Mouse (Mus musculus) testis, adult 2 months (tissue): Measurements from ENCODE around the gene Eif2ak4.

Experiments
- CTCF ChIP-seq: fragments of 200-500 bp; IDR thresholded peaks from 2 replicates; pipeline ENCODE4 v1.5.1; 2012; ENCODE audit warnings: low read depth, mild to moderate bottlenecking, inconsistent platforms, low read length, moderate library complexity; ENCODE audit not compliant: control insufficient read depth, insufficient read depth, insufficient replicate concordance
- POLR2A ChIP-seq: fragments of 200-500 bp; IDR thresholded peaks from 2 replicates; pipeline ENCODE4 v1.6.1; 2012; ENCODE audit warnings: low read depth, mild to moderate bottlenecking, inconsistent platforms, low read length, moderate library complexity; ENCODE audit not compliant: control insufficient read depth

DNA sequence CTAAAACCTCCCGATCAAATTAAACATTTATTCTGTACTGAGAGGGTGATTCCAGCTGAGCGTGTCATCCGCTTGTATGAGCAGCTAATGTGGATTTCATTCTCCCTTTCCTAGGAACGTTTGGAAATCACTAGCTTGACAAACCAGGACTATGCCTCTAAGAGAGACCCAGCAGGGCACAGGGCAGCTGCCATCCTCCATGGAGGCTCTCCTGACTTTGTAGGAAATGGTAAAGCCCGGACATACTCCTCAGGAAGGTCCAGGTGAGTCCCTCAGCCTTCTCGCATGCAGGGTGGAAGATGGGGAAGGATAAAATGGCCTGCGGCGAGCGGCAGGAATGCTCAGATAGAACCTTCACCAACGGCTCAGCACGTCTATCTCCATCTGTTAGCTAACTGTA is 24.4 kb downstream of the Eif2ak4 start:
- TF ChIP-seq CTCF: no peak
- TF ChIP-seq POLR2A: no peak
